31 mouse cellular contexts compared by ENCODE assay signal in genomic region chr13:32613916-32614315, GRCm38 (mm10).
A peak's percentile ranks its signal among the peaks of the same experiment; 100 is the strongest.
DNase-seq lines count a peak whose midpoint lies in the region; ATAC-seq and TF ChIP-seq lines count a peak whose summit lies in the region.
"Had no signal": no experiment of that assay in that cellular context is flagged by ENCODE, and none has a peak within 500 bp of the region (broad histone marks: within the 10 kb centered on the region; RNA-seq: fewer than 3 reads in every experiment).

No protein-coding gene starts in this region.

- H3K4me1 ChIP-seq in kidney, adult 2 months (ENCODE audit: control insufficient read depth, insufficient read depth, low read length): no peaks in the 10 kb centered on the region
- H3K4me1 ChIP-seq in neural tube, embryonic 11.5 days (ENCODE audit: control insufficient read depth, insufficient read depth, low read length): no peaks in the 10 kb centered on the region
- peaks cover 35% of the 10 kb centered on the region for H3K4me1 ChIP-seq in embryonic facial prominence, embryonic 14.5 days (ENCODE audit: control insufficient read depth, insufficient read depth, low read length)
- H3K4me1 ChIP-seq: forebrain, embryonic 15.5 days; liver, embryonic 12.5 days had no signal

- no peaks in the 10 kb centered on the region for H3K36me3 ChIP-seq in kidney, adult 2 months (ENCODE audit: control insufficient read depth, insufficient read depth, low read length)
- no peaks in the 10 kb centered on the region for H3K36me3 ChIP-seq in neural tube, embryonic 11.5 days (ENCODE audit: control insufficient read depth, insufficient read depth, low read length)
- no peaks in the 10 kb centered on the region for H3K36me3 ChIP-seq in embryonic facial prominence, embryonic 14.5 days (ENCODE audit: control insufficient read depth, insufficient read depth, low read length)
- H3K36me3 ChIP-seq: forebrain, embryonic 15.5 days; G1E; heart, embryonic 13.5 days; hindbrain, embryonic 15.5 days; intestine, embryonic 15.5 days; liver, embryonic 12.5 days; neural tube, embryonic 13.5 days had no signal

- no peak for ATAC-seq in neural tube, embryonic 11.5 days (ENCODE audit: insufficient read depth, low FRiP score, low TSS enrichment)
- ATAC-seq in embryonic facial prominence, embryonic 14.5 days (ENCODE audit: low read depth): no peak
- ATAC-seq: forebrain, embryonic 15.5 days; intestine, embryonic 15.5 days; liver, embryonic 12.5 days; liver, postnatal 0 days; midbrain, embryonic 16.5 days; Patski had no signal

- no peak overlapping the region for H3K4me2 ChIP-seq in neural tube, embryonic 11.5 days (ENCODE audit: low read depth)
- H3K4me2 ChIP-seq in embryonic facial prominence, embryonic 14.5 days (ENCODE audit: low read depth, low read length): no peak overlapping the region
- H3K4me2 ChIP-seq: forebrain, embryonic 15.5 days; heart, embryonic 13.5 days; hindbrain, embryonic 15.5 days; intestine, embryonic 15.5 days; liver, embryonic 12.5 days; midbrain, embryonic 11.5 days; neural tube, embryonic 13.5 days had no signal

- no peaks in the 10 kb centered on the region for H3K27me3 ChIP-seq in kidney, adult 2 months (replicated peaks; ENCODE audit: control insufficient read depth, insufficient read depth, low read length)
- H3K27me3 ChIP-seq in neural tube, embryonic 11.5 days (ENCODE audit: control insufficient read depth, insufficient read depth, low read length): no peaks in the 10 kb centered on the region
- H3K27me3 ChIP-seq in embryonic facial prominence, embryonic 14.5 days (replicated peaks; ENCODE audit: control insufficient read depth, insufficient read depth, low read length): no peaks in the 10 kb centered on the region
- H3K27me3 ChIP-seq: CH12.LX; forebrain, embryonic 15.5 days; heart, embryonic 13.5 days; hindbrain, embryonic 15.5 days; intestine, embryonic 15.5 days; liver, embryonic 12.5 days; neural tube, embryonic 13.5 days; Patski had no signal

- no peak for TF ChIP-seq CTCF in kidney, adult 2 months (conservative IDR thresholded peaks at IDR 0.05; ENCODE audit: insufficient read depth, insufficient read length, low read depth, low read length)

- H3K9ac ChIP-seq in neural tube, embryonic 11.5 days (ENCODE audit: low read length): no peak overlapping the region
- H3K9ac ChIP-seq in embryonic facial prominence, embryonic 14.5 days (ENCODE audit: low read depth, low read length): no peak overlapping the region
- H3K9ac ChIP-seq: forebrain, embryonic 15.5 days; heart, embryonic 13.5 days; hindbrain, embryonic 15.5 days; intestine, embryonic 15.5 days; liver, embryonic 12.5 days; liver, postnatal 0 days; neural tube, embryonic 13.5 days had no signal

- no peaks in the 10 kb centered on the region for H3K9me3 ChIP-seq in neural tube, embryonic 11.5 days (ENCODE audit: control insufficient read depth, low read length)
- H3K9me3 ChIP-seq in embryonic facial prominence, embryonic 14.5 days (ENCODE audit: control insufficient read depth, low read length): no peaks in the 10 kb centered on the region
- H3K9me3 ChIP-seq: forebrain, embryonic 15.5 days; G1E; heart, embryonic 13.5 days; hindbrain, embryonic 15.5 days; intestine, embryonic 15.5 days; liver, embryonic 12.5 days; neural tube, embryonic 13.5 days had no signal

- WGBS in kidney, adult 2 months: 22% methylated on average over 6 of the region's 6 CpGs
- 32% methylated on average over 6 of the region's 6 CpGs for WGBS in neural tube, embryonic 11.5 days
- WGBS in embryonic facial prominence, embryonic 14.5 days: 12% methylated on average over 6 of the region's 6 CpGs

- H3K27ac ChIP-seq in kidney, adult 2 months (ENCODE audit: insufficient read depth, low read depth, low read length): no peak overlapping the region
- no peak overlapping the region for H3K27ac ChIP-seq in neural tube, embryonic 11.5 days (ENCODE audit: low read depth, low read length)
- no peak overlapping the region for H3K27ac ChIP-seq in embryonic facial prominence, embryonic 14.5 days (replicated peaks; ENCODE audit: low read depth, low read length)
- H3K27ac ChIP-seq: forebrain, embryonic 15.5 days; heart, adult 2 months; heart, embryonic 13.5 days; hindbrain, embryonic 15.5 days; intestine, embryonic 15.5 days; layer of hippocampus, adult 2 months; left cerebral cortex, adult 2 months; liver, embryonic 12.5 days; neural tube, embryonic 13.5 days had no signal

- peak; percentile 30 for DNase-seq in embryo, embryonic 10.5 days (ENCODE audit: low spot score)
- no peak for DNase-seq in embryo, embryonic 10 days (ENCODE audit: low spot score)
- DNase-seq in kidney, adult 2 months: peak; percentile 49
- no peak for DNase-seq in kidney, postnatal 10 days
- peak; percentile 9 for DNase-seq in neural tube, embryonic 11.5 days (ENCODE audit: low spot score)
- DNase-seq in neural tube, embryonic 10.5 days (ENCODE audit: extremely low spot score, low spot score): no peak
- DNase-seq in embryonic facial prominence, embryonic 14.5 days (ENCODE audit: low spot score): peak; percentile 61
- DNase-seq in cerebellum, postnatal 25 days: no peak
- DNase-seq: adrenal gland, postnatal 14 days; cerebellum, adult 18-20 months; cerebellum, postnatal 10 days; gastrocnemius, postnatal 36 days; heart, adult 2 months; heart, postnatal 10 days; kidney, postnatal 14 days; liver, postnatal 0 days; lung, postnatal 36 days; thymus, postnatal 4 days had no signal

- TF ChIP-seq POLR2A in kidney, adult 2 months (IDR thresholded peaks at IDR 0.05; ENCODE audit: low read depth, low read length): no peak

- H3K4me3 ChIP-seq in kidney, adult 2 months (ENCODE audit: insufficient read depth, low read depth, low read length): no peak overlapping the region
- no peak overlapping the region for H3K4me3 ChIP-seq in neural tube, embryonic 11.5 days (ENCODE audit: low read depth, low read length)
- H3K4me3 ChIP-seq in embryonic facial prominence, embryonic 14.5 days (ENCODE audit: low read depth, low read length): no peak overlapping the region
- H3K4me3 ChIP-seq: forebrain, embryonic 15.5 days; heart, adult 2 months; heart, embryonic 13.5 days; hindbrain, embryonic 15.5 days; intestine, embryonic 15.5 days; layer of hippocampus, adult 2 months; left cerebral cortex, adult 2 months; liver, embryonic 12.5 days; neural tube, embryonic 13.5 days had no signal

Comparison
In these comparisons a context has a peak if more than half of its experiments do, and no peak if none do; other contexts are left out.
1. DNase-seq: peak in embryo, embryonic 10.5 days (single experiment), kidney, adult 2 months (single experiment), neural tube, embryonic 11.5 days (single experiment) and embryonic facial prominence, embryonic 14.5 days (single experiment); none in embryo, embryonic 10 days (single experiment), kidney, postnatal 10 days (single experiment), neural tube, embryonic 10.5 days (single experiment) and cerebellum, postnatal 25 days (0 of 2).